Mouse (Mus musculus): ENCODE results near the gene Tmsb10. TPM values are rescaled to one million over a fixed set of nuclear protein-coding genes. Genes with fewer than 3 reads are reported as not detected.

Gene Tmsb10
- 1,223 and 1,597 TPM in 2 replicates for polyA plus RNA-seq (2021; fragmentation: Nextera tagmentation)
- long read RNA-seq, experiment 1, transcript Tmsb10-203 (3 exons, 570 nt), result major isoform, 788 of 816 reads
- long read RNA-seq, experiment 1, transcript Tmsb10-202 (2 exons, 690 nt), result minor isoform, 23 of 816 reads
- long read RNA-seq, experiment 1, partial matches to known transcripts, result 0 of 816 reads
- long read RNA-seq, experiment 1, other reads (novel, unspliced or antisense), result 5 of 816 reads
- long read RNA-seq, experiment 2, transcript Tmsb10-203 (3 exons, 570 nt), result major isoform, 80 of 81 reads
- long read RNA-seq, experiment 2, partial matches to known transcripts, result 0 of 81 reads
- long read RNA-seq, experiment 2, other reads (novel, unspliced or antisense), result 0 of 81 reads

DNA sequence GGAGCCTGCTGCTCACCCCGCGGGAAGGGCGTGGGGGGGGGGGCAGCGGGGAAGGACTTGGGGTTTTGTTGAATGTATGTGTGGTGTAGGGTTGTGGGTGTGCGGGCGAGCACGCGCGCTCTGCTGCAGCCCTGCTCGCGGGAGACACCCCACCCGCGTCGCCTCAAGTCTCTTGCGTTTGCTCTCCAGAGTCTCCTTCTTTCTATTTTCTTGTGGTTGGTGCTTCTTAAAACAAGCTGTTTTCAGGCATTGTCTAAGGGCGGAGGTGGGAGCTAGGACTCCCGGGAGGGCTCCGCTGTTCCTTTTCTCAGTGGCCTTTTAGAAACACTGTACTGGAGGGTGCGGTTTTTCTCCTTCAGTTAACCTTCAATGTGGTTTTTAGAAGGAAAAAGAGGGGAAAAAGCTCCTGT is at the start of gene Tmsb10:
Gene Tmsb10 (minus strand): TSS at position 87 of the 410 bp plus-strand sequence.

Other genes with a start within 250 kb of the Tmsb10 start
- gene Tcf7l1, start 169.5 kb downstream of the Tmsb10 start, polyA plus RNA-seq (2021; fragmentation: Nextera tagmentation), result 0.93 and 1.1 TPM in 2 replicates
- gene Kcmf1, start 58.8 kb downstream of the Tmsb10 start, polyA plus RNA-seq (2021; fragmentation: Nextera tagmentation), result 8.6 and 9.2 TPM in 2 replicates

Data from layer of hippocampus, adult 6 months (tissue).